Mouse (Mus musculus) embryo, embryonic 9.5 days (tissue): ENCODE results near the gene Cenpf.

Experiments
- DNase-seq: peaks from one replicate; pipeline ENCODE4 v3.0.0-alpha.2; 2017; ENCODE audit errors: extremely low spot score

The Cenpf gene

GRCm38 (mm10) chr1:189630026-189630425 lies 57.9 kb downstream of the Cenpf start:
- DNase-seq, result no peak

- peak; percentile 79 for DNase-seq
These were observed 59.7 kb downstream of the Cenpf start for GRCm38 (mm10) chr1:189627976-189628768.

GRCm38 (mm10) chr1:189624756-189625155 lies 63.1 kb downstream of the Cenpf start:
- DNase-seq, result no peak

- DNase-seq, result no peak
These were observed 68.7 kb downstream of the Cenpf start for GRCm38 (mm10) chr1:189618970-189619740.

- no peak for DNase-seq
These were observed 70.5 kb downstream of the Cenpf start for GRCm38 (mm10) chr1:189617381-189617780.

GRCm38 (mm10) chr1:189615246-189615645 lies 72.6 kb downstream of the Cenpf start:
- no peak for DNase-seq

- no peak for DNase-seq
These were observed 74.8 kb downstream of the Cenpf start for GRCm38 (mm10) chr1:189613076-189613475.

GRCm38 (mm10) chr1:189611775-189612174 lies 76.1 kb downstream of the Cenpf start:
- DNase-seq, result no peak

- no peak for DNase-seq
These were observed 79.2 kb downstream of the Cenpf start for GRCm38 (mm10) chr1:189608640-189609039.

- no peak for DNase-seq
These were observed 79.8 kb downstream of the Cenpf start for GRCm38 (mm10) chr1:189608039-189608438.

GRCm38 (mm10) chr1:189605598-189606126 lies 82.2 kb downstream of the Cenpf start:
- no peak for DNase-seq

- no peak for DNase-seq
These were observed 90.8 kb downstream of the Cenpf start for GRCm38 (mm10) chr1:189597096-189597495.
